Mouse (Mus musculus): ENCODE results near the gene Anxa6. TPM values are rescaled to one million over a fixed set of nuclear protein-coding genes. Genes with fewer than 3 reads are reported as not detected.

Gene Anxa6
- total RNA-seq, 2 experiments from 2014 or later, result 206 to 210 TPM

DNA sequence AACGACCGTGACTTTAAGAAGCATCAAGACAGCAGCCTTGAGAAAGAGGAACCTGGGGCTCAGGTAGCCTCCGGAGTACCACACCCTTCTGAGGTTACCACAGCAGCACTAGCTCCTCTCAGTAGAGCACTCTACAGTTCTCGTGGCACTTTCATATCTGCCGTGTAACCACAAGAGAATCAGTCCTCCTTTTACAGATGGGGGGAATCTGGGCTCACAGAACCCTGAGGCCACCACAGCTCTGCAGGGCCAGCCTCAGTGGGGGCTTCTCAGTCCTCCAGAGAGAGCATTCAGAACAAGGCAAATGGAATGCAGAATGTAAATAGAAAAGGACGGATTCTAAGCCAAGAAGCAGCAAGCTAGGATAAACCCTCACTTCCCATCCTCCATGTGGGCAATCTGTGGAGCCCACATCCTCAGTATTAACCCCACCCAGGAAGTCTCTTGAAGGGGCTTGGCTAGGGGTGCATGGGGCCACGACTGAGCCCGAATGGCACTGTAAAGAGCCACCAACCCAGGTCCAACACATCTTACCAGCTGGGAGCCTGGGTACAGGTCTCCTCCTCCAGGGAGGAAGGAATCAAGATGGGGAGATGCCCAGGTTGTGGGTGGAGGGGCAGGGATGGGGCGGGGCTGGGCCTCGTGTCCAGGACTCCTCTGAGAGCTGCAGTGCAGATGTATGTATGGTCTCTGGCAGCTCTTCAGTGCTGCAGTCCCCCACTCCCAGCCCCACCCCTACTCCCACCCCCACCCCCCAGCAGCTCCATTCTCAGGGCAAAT, 1.8 kb downstream of the Anxa6 start:
- no peak for DNase-seq

DNA sequence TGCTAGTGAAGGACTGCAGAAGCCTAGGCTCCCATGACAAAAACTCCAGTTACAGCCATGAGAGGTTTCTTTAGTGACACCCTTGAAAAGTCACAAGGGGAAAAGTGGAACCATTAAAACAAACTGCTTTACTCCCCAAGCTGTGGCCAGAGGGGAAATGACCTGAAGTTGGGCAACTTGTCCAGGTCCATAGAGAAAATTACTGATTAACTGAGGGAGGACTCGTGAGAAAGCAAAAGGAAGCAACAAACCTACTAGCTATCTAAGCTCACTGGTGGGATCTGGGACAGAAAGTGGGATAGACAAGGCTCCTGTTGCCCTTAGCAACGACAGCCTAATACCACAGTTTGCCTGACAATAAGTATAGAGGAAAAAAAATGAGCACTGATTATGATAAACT, 4.7 kb downstream of the Anxa6 start:
- DNase-seq, result no peak

DNA sequence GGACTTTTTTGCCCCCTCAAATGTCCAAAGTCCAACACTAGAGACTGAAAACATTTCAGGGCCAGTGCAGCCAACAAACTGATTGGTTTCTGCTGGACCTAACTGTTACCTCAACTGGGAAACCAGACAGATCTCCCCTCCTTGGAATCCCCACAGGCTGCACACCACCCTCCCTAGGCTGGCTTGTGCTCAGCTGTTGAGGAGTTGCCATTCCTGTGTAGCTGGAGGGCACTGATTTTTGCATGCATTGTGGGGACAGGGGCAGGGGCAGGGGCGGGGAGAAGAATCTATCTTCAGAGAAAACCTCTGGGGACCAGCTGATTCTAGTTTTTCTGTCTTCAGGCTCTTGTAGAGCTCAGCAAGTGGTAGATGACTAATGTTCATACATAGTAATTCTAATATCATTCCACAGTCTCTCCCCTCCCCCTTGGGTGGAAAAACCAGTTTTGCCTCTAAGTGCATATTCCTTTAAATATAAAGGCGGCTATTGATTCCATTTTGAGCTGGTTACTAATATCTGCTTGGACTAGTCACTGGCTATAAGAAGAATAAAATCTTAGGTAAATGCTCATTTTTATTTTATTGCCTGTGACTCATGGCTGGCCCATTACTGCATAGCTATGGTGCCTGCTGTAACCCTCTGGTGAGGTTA, 5.9 kb downstream of the Anxa6 start:
- DNase-seq, result no peak

DNA sequence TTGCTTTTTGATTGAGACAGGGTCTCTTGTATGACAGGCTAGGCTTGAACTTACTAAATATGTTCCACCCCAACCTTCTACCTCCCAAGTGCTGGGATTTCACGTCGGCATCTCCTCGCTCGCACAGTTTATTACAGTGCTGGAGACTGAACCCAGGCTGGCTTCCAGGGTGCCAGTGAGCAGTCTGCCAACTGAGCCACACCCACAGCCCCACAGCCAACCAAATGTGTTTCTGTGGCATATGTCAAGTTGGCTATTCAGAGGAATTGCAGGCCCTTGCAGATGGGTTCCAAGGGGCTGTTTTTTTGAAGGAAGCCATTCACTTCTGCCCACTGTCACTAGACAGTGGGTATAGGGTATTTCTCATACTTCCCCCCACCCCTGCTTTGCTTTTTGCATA, 7.3 kb downstream of the Anxa6 start:
- DNase-seq, result peak; percentile 67 to 74

DNA sequence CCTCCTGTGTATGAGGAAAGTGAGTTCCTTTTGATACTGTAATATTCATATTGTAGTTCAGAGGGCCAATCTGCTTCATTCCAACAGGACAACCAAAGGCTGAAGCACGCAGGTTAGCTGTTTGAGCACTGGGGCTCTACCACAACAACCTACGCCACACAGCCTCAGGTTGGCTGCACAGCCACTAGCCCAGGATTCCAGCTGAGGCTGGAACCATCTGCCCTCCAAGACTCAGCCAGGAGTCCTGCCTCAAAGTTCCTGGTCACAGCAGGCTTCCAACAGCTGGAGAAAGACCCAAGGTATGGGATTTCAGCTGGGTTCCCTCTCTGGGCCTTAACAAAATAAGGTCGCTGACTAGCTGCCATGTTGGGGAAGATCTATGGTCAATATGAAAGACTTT, 9.7 kb downstream of the Anxa6 start:
- no peak for DNase-seq

DNA sequence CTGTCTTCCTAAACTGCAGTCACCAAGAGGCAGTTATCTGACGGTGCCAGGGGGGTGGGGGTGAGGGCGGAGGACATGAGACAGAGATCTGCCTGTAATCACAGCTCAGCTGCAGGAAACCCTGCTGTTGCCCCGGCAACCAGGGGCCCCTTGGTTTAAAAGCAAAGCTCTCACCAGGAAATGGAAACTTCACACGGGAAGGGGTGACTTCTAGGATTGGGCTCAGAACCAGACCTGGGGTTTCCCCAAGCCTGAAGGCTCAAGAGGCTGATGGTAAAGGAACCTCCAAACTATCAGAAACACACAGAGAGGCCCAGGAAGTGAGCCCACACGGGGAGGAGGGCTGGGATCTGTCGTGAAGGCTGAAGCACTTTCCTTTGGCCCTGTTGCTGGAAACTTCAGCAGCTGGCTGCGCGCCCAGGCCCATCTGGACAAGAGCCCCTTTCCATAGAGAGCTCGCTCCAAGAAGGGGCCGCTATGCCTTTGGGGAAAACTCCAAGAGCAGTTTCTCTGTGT, 10.1 kb downstream of the Anxa6 start:
- peak; percentile 95 to 96 for DNase-seq

DNA sequence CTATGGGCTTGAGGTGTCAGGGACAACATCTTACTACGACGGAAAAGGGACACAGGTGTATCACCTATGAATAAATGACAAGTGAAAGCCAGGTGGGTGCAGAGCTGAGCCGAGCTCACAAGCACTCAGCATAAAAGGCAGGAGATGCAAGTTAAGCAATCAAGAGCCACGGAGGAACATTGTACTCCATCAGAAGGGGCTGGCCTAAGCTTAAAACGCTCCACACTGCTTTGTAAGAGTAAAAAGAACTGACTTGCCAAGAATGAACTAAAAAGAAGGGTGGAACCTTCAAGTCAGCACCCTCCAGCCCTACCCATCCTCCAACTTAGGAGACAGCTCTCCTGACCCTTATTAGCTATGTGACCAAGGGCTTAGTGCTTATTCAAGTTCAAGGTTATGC, 10.7 kb downstream of the Anxa6 start:
- DNase-seq, result no peak

DNA sequence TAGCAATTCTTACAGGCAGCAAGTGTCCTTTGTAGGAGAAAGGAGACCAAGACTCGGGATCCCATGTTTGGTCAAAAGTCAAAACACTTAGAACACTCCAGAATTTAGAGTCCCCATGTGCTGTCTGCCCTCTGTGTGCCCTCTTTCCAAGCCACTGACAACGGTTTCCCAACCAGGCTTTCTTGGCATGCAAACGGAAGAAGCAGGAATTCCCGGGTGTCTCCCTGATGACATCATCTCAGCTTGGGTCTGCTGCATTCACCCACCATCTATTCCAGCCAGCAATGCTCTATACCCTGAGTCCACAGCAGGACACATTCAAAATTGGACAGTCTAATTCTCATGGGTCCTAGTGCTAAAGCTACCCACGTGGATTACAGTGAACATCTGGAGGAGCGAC, 11.4 kb downstream of the Anxa6 start:
- peak; percentile 55 to 56 for DNase-seq

DNA sequence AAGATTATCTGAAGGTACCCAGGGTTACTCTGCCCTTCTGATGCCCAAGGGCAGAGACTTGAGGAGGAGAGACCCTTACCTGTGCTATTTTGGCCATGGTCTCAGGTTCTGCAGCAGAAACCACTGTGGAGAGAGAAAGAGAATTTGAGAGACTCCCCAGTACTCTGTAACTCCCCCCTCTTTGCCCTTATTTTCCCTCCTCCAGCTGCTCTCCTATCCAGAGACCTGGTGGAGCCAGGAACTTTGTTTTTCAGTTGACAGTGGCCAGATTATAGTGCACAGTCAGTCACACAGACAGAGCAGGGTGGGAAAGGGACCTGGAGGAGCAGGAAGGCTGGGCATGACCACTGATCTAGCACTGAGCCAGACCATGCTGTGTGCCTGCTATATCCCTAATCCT, 11.8 kb downstream of the Anxa6 start:
- peak in 1 of 2 experiments; percentile 42 for DNase-seq

DNA sequence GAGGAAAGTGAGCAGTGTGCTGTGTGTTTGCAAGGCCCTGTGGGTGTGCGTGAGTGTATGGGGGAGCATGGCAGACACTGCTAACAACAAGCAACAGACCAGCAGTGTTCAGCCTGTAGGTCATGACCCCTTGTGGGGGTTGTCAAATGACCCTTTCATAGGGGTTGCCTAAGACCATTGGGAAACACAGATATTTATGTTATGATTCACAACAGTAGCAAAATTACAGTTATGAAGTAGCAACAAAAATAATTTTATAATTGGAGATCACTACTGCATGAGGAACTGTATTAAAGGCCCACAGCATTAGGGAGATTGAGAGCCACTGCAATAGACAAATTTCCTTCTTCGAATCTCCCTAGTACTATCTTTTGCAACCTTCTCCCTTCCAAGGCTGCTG, 13.5 kb downstream of the Anxa6 start:
- DNase-seq, result no peak

DNA sequence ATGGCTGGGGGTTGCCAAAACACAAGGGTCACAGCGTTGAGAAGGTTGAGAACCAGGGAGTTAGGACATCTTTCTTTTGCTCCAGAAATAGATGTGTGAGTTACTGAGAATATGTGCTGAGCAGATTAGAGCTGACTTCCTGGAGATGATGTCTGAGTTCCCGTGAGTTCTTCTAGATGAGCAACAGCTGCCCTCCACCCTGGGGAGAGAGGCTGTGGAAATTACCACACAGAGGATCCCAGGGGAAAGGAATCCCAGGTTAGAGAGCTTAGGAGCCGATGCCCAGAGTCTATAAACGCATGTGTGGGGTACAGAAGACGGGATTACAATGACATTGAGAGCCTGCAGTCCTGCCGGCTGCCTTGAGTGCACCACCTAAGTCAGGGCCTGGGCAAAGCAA, 15.2 kb downstream of the Anxa6 start:
- DNase-seq, result no peak

DNA sequence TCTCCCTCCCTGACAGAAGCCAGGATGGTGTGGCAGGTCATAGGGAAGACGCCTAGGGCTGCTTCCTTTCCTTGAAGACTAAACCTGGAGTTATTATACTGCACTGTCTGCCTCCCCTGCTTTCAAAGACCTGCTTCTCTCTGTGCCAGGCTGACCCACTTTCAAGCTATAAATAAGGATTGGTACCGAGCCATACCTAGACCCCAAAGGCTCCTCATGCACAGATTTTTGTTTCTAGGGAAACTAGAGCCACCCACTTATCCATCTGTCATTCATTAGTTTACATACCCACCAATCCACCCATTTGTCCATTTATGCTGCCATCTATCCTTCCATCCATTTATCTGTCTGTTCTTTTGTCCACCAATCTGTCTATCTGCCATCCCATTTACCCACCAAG, 16.0 kb downstream of the Anxa6 start:
- DNase-seq, result no peak

DNA sequence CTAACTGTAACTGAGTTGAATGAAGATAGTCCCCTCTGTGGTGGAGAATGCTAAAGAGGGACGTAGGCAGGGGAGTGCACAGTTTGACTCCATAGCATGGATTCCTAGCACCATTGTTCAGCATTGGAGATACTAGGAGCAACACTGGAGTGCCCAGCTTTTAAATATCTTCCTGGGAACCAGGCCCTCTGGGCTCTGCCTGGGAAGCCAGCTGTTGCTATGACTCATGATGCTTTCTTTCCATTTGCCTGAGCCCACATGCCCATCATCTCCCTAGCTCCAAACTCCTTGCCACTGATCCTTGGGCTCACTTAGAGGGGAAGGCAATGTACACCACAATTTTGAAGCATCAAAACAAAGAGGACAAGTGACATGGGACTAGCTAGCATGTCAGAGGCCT, 16.5 kb downstream of the Anxa6 start:
- no peak for DNase-seq

DNA sequence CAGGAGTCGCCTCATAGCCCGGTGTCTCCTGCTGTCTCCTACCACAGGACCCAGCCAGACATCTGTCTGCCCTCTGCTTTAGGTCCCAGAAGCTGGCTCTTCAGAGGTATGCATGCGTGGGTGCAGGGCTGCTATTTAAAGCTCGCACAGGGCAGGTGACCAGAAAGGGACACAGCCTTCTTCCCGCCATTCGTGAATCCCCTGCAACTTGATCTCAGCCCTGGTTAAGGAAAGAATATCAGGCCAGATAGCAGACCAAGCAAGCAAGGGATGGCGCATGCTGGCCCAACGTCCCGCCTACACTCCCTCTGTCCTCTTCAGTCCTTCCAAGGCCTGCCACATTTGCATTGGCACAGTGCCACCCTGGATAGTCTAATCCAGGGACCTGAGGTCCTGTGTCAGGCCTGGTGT, 17.4 kb downstream of the Anxa6 start:
- DNase-seq, result peak; percentile 74 to 77

DNA sequence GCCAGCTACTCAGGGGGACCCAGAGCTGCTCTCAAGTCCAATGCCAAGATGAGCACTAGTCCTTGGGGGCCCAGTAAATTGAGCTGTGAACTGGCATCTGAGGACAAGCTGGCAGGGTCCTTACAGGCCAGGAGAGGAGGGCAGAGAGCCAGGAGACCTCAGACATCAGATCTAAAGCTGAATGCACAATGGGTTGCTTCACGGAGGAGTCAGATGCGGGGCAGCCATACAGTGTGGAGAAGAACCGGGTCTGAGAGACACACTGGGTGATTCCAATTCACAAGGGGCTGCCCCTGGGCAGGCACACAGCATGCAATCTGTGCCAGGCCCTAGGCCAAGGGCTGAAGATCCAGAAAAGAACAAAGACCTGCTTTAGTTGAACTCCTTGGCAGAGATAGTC, 18.0 kb downstream of the Anxa6 start:
- peak in 1 of 2 experiments; percentile 44 for DNase-seq

DNA sequence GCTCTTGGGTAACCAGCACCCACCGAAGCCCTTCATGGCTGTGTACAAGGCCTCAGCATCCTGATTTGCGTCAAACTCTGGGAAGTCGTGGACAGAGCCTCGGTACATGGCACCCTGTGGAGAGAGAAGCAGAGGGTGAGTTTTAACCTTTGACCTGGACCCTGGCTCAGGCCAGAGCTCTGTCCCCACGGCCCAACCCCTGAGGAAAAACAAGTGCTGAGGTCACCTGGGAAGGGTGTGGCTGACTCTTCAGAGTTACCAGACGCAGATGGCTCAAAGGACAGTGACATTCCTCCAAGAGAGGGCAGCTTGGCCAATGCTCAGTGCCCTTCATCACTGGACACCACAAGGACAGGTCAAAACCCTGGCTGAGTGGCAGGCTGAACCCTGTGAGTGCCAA, 19.4 kb downstream of the Anxa6 start:
- DNase-seq, result no peak

DNA sequence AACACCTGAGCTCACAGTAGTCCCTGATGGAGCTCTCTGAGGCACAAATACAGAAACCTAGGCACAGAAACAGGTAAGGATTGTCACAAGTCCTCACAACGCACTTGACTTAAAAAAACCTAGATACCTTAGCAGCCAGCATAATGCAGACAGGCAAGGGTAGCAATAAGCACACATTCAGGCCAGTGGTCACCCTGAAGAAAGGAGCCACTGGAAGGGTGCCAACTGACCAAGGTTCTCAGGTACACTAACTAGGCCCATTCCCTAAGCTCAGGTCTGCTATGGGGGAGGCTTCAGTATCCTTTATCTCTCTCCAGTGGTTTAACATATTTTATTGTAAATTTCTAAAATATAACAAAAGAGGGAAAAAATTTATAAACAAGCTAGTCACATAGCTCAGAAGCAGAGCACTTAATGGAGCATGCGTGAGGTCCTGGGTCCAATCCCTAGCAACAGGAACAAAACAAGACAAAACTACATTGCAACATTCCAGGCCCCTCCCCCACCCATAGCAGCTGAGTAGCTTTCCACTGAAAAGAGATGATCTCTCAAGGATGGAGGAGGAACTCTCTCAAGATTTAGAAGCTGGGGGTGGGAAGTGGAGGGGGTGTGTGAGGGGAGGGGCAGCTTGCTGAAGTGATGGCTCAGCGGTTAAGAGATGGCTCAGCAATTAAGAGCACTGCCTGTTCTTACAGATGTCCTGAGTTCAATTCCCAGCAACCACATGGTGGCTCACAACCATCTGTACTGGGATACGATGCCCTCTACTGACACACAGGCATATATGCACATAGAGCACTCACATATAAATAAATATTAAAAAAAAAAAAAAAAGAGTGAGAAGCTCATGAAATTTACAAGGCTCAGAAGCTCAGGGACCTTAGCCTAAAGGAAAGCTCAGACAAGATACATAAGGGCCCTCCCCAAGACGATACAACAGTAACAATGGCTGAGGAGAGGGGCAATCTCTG, 20.4 kb downstream of the Anxa6 start:
- peak; percentile 67 to 77 for DNase-seq

DNA sequence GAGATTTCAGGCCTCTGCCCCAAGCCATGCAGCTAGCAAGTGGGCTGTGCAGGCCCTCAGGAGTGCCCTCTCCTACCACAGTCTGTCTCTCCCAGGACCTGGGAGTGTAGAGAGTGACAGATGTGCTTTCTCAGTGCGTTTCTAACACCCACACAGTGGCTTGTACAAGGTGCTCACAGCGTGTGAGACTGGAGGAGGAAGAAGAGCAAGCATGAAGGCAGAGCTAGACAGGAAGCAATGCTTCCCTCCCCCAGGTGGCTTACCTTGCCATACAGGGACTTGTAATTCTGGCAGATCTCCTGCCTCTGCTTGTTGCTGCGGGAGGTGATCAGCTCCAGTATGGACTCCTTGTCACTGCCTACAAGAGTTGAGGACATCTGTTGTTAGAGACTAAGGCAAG, 21.8 kb downstream of the Anxa6 start:
- DNase-seq, result no peak

DNA sequence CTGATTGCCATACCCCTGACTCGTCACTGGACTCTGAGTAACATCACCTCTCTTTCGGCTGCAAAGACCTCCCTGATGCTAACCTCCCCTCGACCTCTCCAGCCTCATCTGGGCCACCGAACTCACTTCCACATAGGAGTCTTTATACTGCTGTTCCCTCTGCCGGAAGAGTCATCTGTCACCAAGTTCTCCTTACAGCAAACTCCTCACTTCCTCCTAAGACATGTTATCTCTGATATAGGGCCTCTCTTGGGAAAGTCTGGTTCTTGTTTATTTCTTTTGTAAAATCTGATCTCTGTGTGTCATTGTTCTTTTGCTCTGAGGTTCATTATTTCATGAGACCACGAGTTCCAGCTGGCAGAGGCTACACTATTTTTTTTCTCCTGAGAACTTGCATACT, 25.0 kb downstream of the Anxa6 start:
- no peak for DNase-seq

DNA sequence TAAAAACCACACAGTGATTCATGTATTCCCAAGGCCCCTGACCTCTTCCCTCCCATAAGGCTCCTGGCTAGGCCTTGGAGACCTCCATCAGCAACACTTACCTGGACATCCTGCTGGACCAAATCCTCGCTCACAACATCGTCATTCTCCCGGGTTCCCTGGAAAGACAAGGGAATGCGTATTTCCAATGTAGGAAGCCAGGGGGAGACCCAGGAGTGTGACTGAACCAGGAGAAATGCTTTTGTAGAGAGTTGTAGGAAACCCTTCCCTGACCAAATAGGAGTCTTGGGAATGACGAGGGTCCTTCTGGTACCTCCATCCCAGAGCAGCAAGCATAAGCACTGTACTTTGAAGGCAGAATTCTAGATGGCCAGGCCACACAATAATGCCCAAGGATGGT, 27.6 kb downstream of the Anxa6 start:
- DNase-seq, result no peak

DNA sequence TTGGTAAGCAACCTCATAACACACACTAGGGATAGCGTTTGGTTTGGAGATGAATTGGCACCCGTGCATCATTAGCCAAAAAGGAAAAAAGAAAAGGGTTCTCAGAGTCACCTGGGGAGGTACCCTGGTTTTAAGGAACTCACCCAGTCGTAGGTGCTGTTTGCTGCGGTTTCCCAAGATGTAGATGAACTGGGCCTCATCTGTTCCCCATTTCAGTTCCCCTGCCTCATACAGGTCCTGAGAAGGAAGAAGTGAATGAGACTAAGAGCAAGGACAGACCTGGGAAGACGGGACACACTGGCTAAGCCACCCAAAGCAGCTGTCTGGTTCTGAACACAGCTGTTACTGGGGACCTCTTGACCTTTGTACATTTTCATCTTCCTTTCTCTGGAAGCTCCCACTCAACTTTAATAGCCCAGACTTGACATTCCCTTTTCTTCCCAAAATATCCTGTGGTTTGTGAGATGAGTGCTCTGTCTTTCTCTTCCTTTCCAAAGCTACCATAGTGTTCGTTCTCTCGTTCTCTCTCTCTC, 28.2 kb downstream of the Anxa6 start:
- DNase-seq, result peak; percentile 28 to 43

DNA sequence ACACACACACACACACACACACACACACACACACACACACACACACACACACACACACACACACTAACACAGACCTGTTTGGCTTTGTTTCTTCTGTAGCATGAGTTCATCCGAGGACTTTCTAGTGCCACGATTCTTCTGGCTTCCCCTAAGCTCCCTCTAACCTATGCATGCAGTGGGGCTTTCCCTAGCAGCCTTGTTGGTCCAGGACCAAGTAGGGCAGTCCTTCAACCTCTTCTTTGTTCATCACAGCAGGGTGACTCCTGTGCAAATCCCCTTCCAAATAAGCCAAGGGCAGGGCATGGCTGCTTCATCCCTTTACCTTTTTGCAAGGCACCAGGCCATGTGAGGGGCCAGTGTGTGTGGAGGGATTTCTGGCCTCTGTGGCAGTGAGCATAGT, 34.5 kb downstream of the Anxa6 start:
- no peak for DNase-seq

Data from heart, adult 18-20 months (tissue).